Mouse (Mus musculus): ENCODE measurements around the gene Cdh24.
"Not testable (repeated sequence)": the region's sequence is repeated elsewhere in the genome, so short reads cannot be mapped to it uniquely, and the experiment has no call there.

The Cdh24 gene

GRCm38 (mm10) chr14:54643011-54643410, 1.8 kb upstream of the Cdh24 start:
- no peak for DNase-seq (ENCODE audit: low spot score in 2 of 2)

GRCm38 (mm10) chr14:54642224-54642944, 1.2 kb upstream of the Cdh24 start:
- no peak for DNase-seq (ENCODE audit: low spot score in 2 of 2)

GRCm38 (mm10) chr14:54640946-54641304, 239 bp downstream of the Cdh24 start, which contains the start of gene Gm17606:
Gene Gm17606, plus strand, starts transcription at chr14:54640952.
- DNase-seq (ENCODE audit: low spot score in 2 of 2): no peak

GRCm38 (mm10) chr14:54640121-54640520, 1.0 kb downstream of the Cdh24 start:
- DNase-seq (ENCODE audit: low spot score in 2 of 2): no peak

GRCm38 (mm10) chr14:54638210-54638609, 3.0 kb downstream of the Cdh24 start:
- no peak for DNase-seq (ENCODE audit: low spot score in 2 of 2)

GRCm38 (mm10) chr14:54636954-54637353, 4.2 kb downstream of the Cdh24 start:
- peak in 1 of 2 experiments; percentile 22 for DNase-seq (ENCODE audit: low spot score in 2 of 2)

- no peak for DNase-seq (ENCODE audit: low spot score in 2 of 2)
Observed at GRCm38 (mm10) chr14:54634182-54634581, 7.0 kb downstream of the Cdh24 start.

GRCm38 (mm10) chr14:54632252-54632651, 8.9 kb downstream of the Cdh24 start:
- no peak for DNase-seq (ENCODE audit: low spot score in 2 of 2)

GRCm38 (mm10) chr14:54631240-54631599, 9.9 kb downstream of the Cdh24 start:
- DNase-seq (ENCODE audit: low spot score in 2 of 2): no peak

- DNase-seq (ENCODE audit: low spot score in 2 of 2): no peak
Observed at GRCm38 (mm10) chr14:54630583-54631239, 10.5 kb downstream of the Cdh24 start.

- DNase-seq (ENCODE audit: low spot score in 2 of 2): no peak
Observed at GRCm38 (mm10) chr14:54629797-54630196, 11.4 kb downstream of the Cdh24 start.

GRCm38 (mm10) chr14:54628103-54628502, 13.1 kb downstream of the Cdh24 start:
- no peak for DNase-seq (ENCODE audit: low spot score in 2 of 2)

- DNase-seq (ENCODE audit: low spot score in 2 of 2): no peak
Observed at GRCm38 (mm10) chr14:54624976-54625375, 16.2 kb downstream of the Cdh24 start.

- DNase-seq (ENCODE audit: low spot score in 2 of 2): no peak
Observed at GRCm38 (mm10) chr14:54623334-54623733, 17.8 kb downstream of the Cdh24 start.

- no peak for DNase-seq (ENCODE audit: low spot score in 2 of 2)
Observed at GRCm38 (mm10) chr14:54621133-54621532, 20.0 kb downstream of the Cdh24 start, which contains the start of gene Psmb11. Gene Psmb11, plus strand, starts transcription at chr14:54621433.

GRCm38 (mm10) chr14:54617897-54618365, 23.2 kb downstream of the Cdh24 start, which contains the start of gene Psmb5:
Gene Psmb5, minus strand, starts transcription at chr14:54618022.
- peak; percentile 81 to 91 for DNase-seq (ENCODE audit: low spot score in 2 of 2)

- no peak for DNase-seq (ENCODE audit: low spot score in 2 of 2)
Observed at GRCm38 (mm10) chr14:54617152-54617896, 23.8 kb downstream of the Cdh24 start.

- no peak for DNase-seq (ENCODE audit: low spot score in 2 of 2)
Observed at GRCm38 (mm10) chr14:54616226-54616825, 24.8 kb downstream of the Cdh24 start.

GRCm38 (mm10) chr14:54614130-54614529, 27.0 kb downstream of the Cdh24 start:
- not testable (repeated sequence) for DNase-seq (ENCODE audit: low spot score in 2 of 2)

GRCm38 (mm10) chr14:54610648-54611047, 30.5 kb downstream of the Cdh24 start:
- no peak for DNase-seq (ENCODE audit: low spot score in 2 of 2)

- no peak for DNase-seq (ENCODE audit: low spot score in 2 of 2)
Observed at GRCm38 (mm10) chr14:54609962-54610361, 31.2 kb downstream of the Cdh24 start.

- DNase-seq (ENCODE audit: low spot score in 2 of 2): no peak
Observed at GRCm38 (mm10) chr14:54609245-54609644, 31.9 kb downstream of the Cdh24 start.

Data from urinary bladder, adult 18-20 months (tissue).